Mouse (Mus musculus) liver, postnatal 0 days (tissue): Measurements from ENCODE around the gene Fggy.

Experiments
- CTCF ChIP-seq: sonication (generic); IDR thresholded peaks from 2 replicates; pipeline ENCODE4 v1.5.1; 2016; ENCODE audit warnings: antibody characterized with exemption, low read depth
- EP300 ChIP-seq: IDR thresholded peaks from 2 replicates; pipeline ENCODE4 v1.6.1; 2016; ENCODE audit warnings: antibody characterized with exemption, low read depth, mild to moderate bottlenecking

DNA sequence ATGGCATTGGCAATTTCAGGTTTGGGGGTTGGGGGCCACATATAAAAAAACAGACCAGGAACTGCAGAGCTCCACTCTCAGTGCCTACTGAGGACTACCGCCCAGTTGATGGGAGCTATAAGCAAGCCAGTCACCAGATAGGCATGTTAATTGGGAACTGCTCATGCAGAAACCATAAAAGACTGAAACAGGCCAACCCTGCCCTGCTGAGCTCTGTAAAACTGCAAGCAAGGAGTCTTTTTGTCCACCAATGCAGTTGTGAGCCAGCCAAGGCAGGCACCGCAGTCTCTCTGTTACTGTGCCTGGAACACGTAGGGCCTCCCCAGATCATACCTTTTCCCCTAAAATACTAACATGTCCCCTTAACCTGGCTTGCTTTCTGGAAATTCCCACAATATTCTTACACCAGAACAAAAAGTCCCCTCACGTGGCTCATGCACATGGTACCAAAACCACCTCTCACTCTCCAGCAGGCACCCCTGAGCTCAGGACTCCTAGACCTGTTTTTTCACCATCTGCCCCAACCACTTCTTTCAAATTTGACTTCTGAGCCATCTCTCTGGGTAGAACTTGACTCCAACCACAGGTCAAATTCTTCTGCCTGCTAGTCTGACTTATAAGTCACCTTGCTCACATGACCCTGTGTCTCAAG lies 377.2 kb downstream of the Fggy start:
- no peak for TF ChIP-seq CTCF
- TF ChIP-seq EP300 = no peak
